Mouse (Mus musculus) hindbrain, embryonic 11.5 days (tissue): ENCODE data around the gene Fhit. TPM values are rescaled to one million over a fixed set of nuclear protein-coding genes. Genes with fewer than 3 reads are reported as not detected.

Source experiments
- ATAC-seq: fragments of 200-750 bp; cut with Nextera tagmentation; 2 replicates; pipeline ENCODE4 v1.8.0; 2017; ENCODE audit warnings: mild to moderate bottlenecking, moderate TSS enrichment, moderate library complexity; ENCODE audit not compliant: low FRiP score
- DNase-seq: peaks from one replicate; pipeline ENCODE4 v3.0.0-alpha.2; 2015; ENCODE audit warnings: low spot score
- H3K27ac ChIP-seq: fragments of 300-500 bp; sonication (generic); 2 replicates; pipeline ENCODE4 v1.5.1; 2014; ENCODE audit warnings: mild to moderate bottlenecking, low read depth, low read length
- H3K27me3 ChIP-seq: fragments of 300-500 bp; sonication (generic); 2 replicates; pipeline ENCODE4 v1.6.1; 2014; ENCODE audit warnings: mild to moderate bottlenecking, low read length, moderate library complexity, mixed read lengths; ENCODE audit not compliant: control insufficient read depth, insufficient read depth
- H3K36me3 ChIP-seq: fragments of 300-500 bp; sonication (generic); 2 replicates; pipeline ENCODE4 v1.6.1; 2014; ENCODE audit warnings: mild to moderate bottlenecking, low read length, moderate library complexity, mixed read lengths; ENCODE audit not compliant: control insufficient read depth, insufficient read depth
- H3K4me1 ChIP-seq: fragments of 300-500 bp; sonication (generic); replicated peaks from 2 replicates; pipeline ENCODE4 v1.6.1; 2014; ENCODE audit warnings: low read length, mixed read lengths; ENCODE audit not compliant: control insufficient read depth, insufficient read depth
- H3K4me2 ChIP-seq: fragments of 300-500 bp; sonication (generic); replicated peaks from 2 replicates; pipeline ENCODE4 v1.6.1; 2014; ENCODE audit warnings: mild to moderate bottlenecking, low read depth, low read length
- H3K4me3 ChIP-seq: fragments of 300-500 bp; sonication (generic); 2 replicates; pipeline ENCODE4 v1.5.1; 2014; ENCODE audit warnings: low read depth, low read length
- H3K9ac ChIP-seq: fragments of 300-500 bp; sonication (generic); 2 replicates; pipeline ENCODE4 v1.6.1; 2014; ENCODE audit warnings: low read depth, low read length
- H3K9me3 ChIP-seq: fragments of 300-500 bp; sonication (generic); 2 replicates; pipeline ENCODE4 v1.6.1; 2016; ENCODE audit warnings: low read length; ENCODE audit not compliant: control insufficient read depth
- WGBS: fragments of 180-500 bp; shearing (Covaris S2); extraction: QIAGEN DNeasy Blood & Tissue Kit; methylation state at CpG from one replicate; pipeline ENCODE4 v1.1.7; 2014; 5-methylcytosine and 5-hydroxymethylcytosine counted together
- polyA plus RNA-seq: library from polyadenylated mRNA; unstranded; fragments of >200 nt; fragmentation: Nextera tagmentation; extraction: Ambion mirVana; gene quantifications from 2 replicates; pipeline ENCODE4 v1.2.1, GENCODE M21; 2014

Gene Fhit
- polyA plus RNA-seq, 1 experiment from 2014 or later, result 5.0 TPM

DNA sequence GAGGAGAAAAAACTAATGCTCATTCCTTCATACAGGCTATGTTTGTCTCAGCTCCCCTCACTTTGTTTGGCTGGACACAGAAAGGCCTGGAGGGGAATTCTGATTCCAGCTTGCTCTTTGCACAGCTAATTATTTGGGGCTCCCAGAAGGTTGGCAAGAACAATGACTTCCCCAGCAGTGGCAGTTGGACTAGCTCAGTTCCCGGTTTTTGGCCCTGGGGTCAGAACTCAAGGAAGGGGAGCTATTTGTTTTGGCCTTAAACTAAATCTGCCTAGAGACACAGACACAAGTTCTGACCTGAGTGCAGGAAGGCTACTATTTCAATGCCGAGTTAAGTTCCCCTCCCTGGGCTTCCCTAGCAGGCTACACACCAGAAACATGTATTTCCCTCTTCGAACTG, 506.0 kb downstream of the Fhit start:
- WGBS, result 53% methylated on average over 3 of the region's 3 CpGs

GRCm38 (mm10) chr14:10647832-10648231, 514.0 kb downstream of the Fhit start:
- Histone ChIP-seq H3K9ac (no peak overlapping the region), H3K4me2 (no peak overlapping the region), H3K4me1 (no peaks in the 10 kb centered on the region), H3K27me3 (no peaks in the 10 kb centered on the region), H3K27ac (no peak overlapping the region), H3K36me3 (no peaks in the 10 kb centered on the region), H3K4me3 (no peak overlapping the region), H3K9me3 (no peaks in the 10 kb centered on the region)
- DNase-seq, result no peak
- no peak for ATAC-seq

More for the DNA sequence above, 506.0 kb downstream of the Fhit start:
- ATAC-seq (no peak), DNase-seq (peak; percentile 5)
- Histone ChIP-seq H3K4me2 (no peak overlapping the region), H3K9ac (no peak overlapping the region), H3K27ac (no peak overlapping the region), H3K9me3 (no peaks in the 10 kb centered on the region), H3K4me3 (no peak overlapping the region), H3K27me3 (no peaks in the 10 kb centered on the region), H3K36me3 (no peaks in the 10 kb centered on the region), H3K4me1 (no peaks in the 10 kb centered on the region)

DNA sequence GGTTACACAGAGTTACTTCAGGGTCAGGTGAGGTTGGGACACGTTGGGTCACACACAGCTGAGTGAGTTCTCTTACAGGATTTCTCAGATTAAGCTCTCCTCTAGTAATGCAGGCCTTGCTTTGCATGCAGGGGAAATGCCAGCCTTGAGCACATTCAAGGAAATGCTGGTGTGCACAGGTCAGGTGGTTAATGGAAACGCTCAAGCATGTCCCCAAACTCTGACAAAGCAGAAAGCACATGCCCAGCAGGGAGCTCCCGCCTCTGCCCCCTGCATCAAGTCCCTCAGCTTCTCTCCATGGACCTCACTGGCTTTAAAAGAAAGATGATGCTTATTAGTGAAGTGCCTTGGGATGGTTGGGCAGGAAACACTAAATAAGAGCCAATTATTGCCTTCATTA, 530.1 kb downstream of the Fhit start:
- Histone ChIP-seq H3K27me3 (no peaks in the 10 kb centered on the region), H3K4me1 (no peaks in the 10 kb centered on the region), H3K27ac (no peak overlapping the region), H3K4me2 (no peak overlapping the region), H3K9ac (no peak overlapping the region), H3K4me3 (no peak overlapping the region), H3K9me3 (no peaks in the 10 kb centered on the region), H3K36me3 (no peaks in the 10 kb centered on the region)
- peak; percentile 2 for DNase-seq
- ATAC-seq, result no peak
- WGBS, result 47% methylated on average over 3 of the region's 3 CpGs

DNA sequence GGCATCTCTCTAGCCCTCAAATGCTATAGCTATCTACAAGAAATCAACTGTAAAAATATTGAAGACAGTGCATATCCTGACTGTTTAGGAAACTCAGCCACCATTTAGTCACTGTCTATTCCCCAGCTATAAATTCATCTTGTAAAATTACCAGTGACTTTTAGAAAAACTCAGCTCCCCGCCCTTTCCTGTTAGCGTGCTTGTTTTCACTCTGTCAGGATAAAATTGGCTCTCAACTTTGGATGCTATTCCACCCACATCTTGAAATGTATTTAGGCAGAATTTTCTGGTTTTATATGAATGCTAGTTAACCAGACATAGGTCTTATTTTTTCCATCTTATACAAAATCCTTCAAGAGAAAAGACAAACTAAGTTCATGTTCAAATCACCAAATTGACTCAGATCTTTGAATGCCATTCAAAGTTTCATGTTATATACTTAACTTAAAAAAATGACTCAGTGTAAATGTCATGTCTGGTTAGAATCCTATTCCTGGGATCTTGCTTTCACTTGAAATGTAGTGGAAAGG, 530.9 kb downstream of the Fhit start:
- 92% methylated on average over 2 of the region's 2 CpGs for whole genome bisulfite sequencing
- H3K4me2 ChIP-seq, result no peak overlapping the region
- ATAC-seq (no peak), DNase-seq (no peak)
- no peaks in the 10 kb centered on the region for H3K36me3 ChIP-seq
- no peak overlapping the region for H3K4me3 ChIP-seq
- no peaks in the 10 kb centered on the region for H3K27me3 ChIP-seq
- H3K4me1 ChIP-seq, result no peaks in the 10 kb centered on the region
- H3K9me3 ChIP-seq, result no peaks in the 10 kb centered on the region
- no peak overlapping the region for H3K27ac ChIP-seq
- no peak overlapping the region for H3K9ac ChIP-seq

DNA sequence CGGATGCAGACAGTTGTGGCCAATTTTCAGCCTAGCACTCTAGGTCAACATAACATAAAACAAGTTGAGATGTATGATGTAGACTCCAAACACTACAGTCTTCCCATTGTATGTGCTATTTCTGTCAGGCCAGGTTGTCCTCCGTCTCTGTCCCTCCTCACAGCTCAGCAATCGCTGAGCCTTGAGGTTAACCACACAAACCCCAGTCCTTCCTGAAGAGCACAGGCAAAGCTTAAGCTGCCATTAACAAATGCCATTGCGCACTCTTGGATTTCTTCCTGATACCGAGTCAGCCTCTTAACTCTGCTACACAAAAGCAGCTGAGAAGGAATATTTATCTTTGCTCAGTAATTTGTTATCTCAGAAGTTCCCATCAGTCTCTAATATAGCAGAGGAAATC, 568.4 kb downstream of the Fhit start:
- no peaks in the 10 kb centered on the region for H3K4me1 ChIP-seq
- no peak overlapping the region for H3K4me2 ChIP-seq
- no peaks in the 10 kb centered on the region for H3K36me3 ChIP-seq
- no peak for ATAC-seq
- no peaks in the 10 kb centered on the region for H3K9me3 ChIP-seq
- 90% methylated on average over 5 of the region's 5 CpGs for WGBS
- H3K27ac ChIP-seq, result no peak overlapping the region
- H3K4me3 ChIP-seq, result no peak overlapping the region
- no peaks in the 10 kb centered on the region for H3K27me3 ChIP-seq
- no peak for DNase-seq
- no peak overlapping the region for H3K9ac ChIP-seq

DNA sequence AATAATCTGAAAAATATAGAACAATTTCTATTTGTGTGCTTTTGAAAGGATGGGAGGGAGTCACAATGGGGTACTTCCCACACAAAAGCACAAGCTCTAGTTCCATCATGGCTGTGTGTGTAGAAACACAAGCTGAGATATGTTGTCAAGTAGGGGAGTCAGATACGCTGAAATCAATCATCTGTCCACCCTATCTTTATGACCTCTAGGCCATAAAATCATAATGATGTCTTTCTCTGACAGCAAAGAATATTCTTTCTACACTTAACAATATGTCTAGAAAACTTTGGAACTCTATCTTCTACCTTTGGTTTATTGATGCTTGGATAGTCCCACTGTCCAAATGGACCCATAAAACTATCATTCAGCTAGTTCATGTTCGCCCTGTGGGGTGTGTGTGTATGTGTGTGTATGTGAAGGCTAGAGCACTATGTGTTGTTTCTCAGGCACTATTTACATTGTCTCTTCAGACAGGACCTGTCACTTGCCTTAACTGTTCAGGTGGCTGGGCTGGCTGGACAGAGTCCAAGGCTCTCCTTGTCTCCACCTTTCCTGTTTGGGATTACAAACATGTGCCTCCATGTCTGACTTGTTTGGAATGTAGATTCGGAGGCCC, 592.8 kb downstream of the Fhit start:
- DNase-seq, result no peak
- Histone ChIP-seq H3K36me3 (no peaks in the 10 kb centered on the region), H3K9me3 (no peaks in the 10 kb centered on the region)

DNA sequence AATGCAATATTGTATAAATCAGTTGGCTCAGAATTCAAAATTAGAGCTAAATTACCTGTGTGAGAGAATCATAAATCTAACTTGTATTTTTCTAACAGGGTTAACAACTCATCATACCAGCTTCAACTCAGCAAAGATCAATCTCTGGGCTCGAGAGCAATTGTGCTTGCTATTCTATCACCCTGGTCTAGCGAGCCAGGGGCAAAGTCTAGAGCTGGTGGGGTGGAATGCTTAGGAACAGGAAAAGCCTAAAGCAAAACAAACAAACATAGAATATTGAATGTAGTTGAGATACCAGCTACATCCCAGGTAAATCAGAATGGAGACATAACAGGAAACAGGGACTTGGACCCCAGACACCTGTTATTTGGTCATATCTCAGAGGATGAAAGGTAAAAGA, 594.1 kb downstream of the Fhit start:
- H3K27ac ChIP-seq, result no peak overlapping the region
- no peak overlapping the region for H3K4me3 ChIP-seq
- no peaks in the 10 kb centered on the region for H3K27me3 ChIP-seq
- no peaks in the 10 kb centered on the region for H3K9me3 ChIP-seq
- DNase-seq (no peak), ATAC-seq (no peak)
- H3K4me2 ChIP-seq, result no peak overlapping the region
- 90% methylated on average over 2 of the region's 2 CpGs for WGBS
- H3K36me3 ChIP-seq, result no peaks in the 10 kb centered on the region
- no peaks in the 10 kb centered on the region for H3K4me1 ChIP-seq
- H3K9ac ChIP-seq, result no peak overlapping the region

More for the DNA sequence above, 592.8 kb downstream of the Fhit start:
- 92% methylated on average over 3 of the region's 3 CpGs for WGBS
- no peak overlapping the region for H3K4me2 ChIP-seq
- no peak overlapping the region for H3K27ac ChIP-seq
- no peak overlapping the region for H3K9ac ChIP-seq
- no peak for ATAC-seq
- no peaks in the 10 kb centered on the region for H3K27me3 ChIP-seq
- H3K4me1 ChIP-seq, result no peaks in the 10 kb centered on the region
- H3K4me3 ChIP-seq, result no peak overlapping the region

GRCm38 (mm10) chr14:10554755-10555154, 607.1 kb downstream of the Fhit start:
- WGBS, result 17% methylated on average over 6 of the region's 6 CpGs
- DNase-seq, result no peak
- H3K27ac ChIP-seq, result no peak overlapping the region
- no peak overlapping the region for H3K9ac ChIP-seq
- no peak for ATAC-seq
- H3K4me2 ChIP-seq, result no peak overlapping the region
- H3K4me3 ChIP-seq, result no peak overlapping the region
- no peaks in the 10 kb centered on the region for H3K9me3 ChIP-seq
- H3K4me1 ChIP-seq, result no peaks in the 10 kb centered on the region
- H3K36me3 ChIP-seq, result no peaks in the 10 kb centered on the region
- H3K27me3 ChIP-seq, result no peaks in the 10 kb centered on the region

- H3K4me2 ChIP-seq, result no peak overlapping the region
- no peak overlapping the region for H3K9ac ChIP-seq
- no peak for ATAC-seq
- H3K9me3 ChIP-seq, result no peaks in the 10 kb centered on the region
- H3K4me3 ChIP-seq, result no peak overlapping the region
- H3K27me3 ChIP-seq, result no peaks in the 10 kb centered on the region
- no peaks in the 10 kb centered on the region for H3K36me3 ChIP-seq
- 87% methylated on average over 2 of the region's 2 CpGs for WGBS
- H3K4me1 ChIP-seq, result no peaks in the 10 kb centered on the region
- DNase-seq, result no peak
- H3K27ac ChIP-seq, result no peak overlapping the region
Observed at GRCm38 (mm10) chr14:10548632-10549031, 613.2 kb downstream of the Fhit start.
